Mouse (Mus musculus): ENCODE measurements around the gene Tymp. TPM values are rescaled to one million over a fixed set of nuclear protein-coding genes. Genes with fewer than 3 reads are reported as not detected.

Tymp gene
- polyA plus RNA-seq, 1 experiment from 2014 or later: 1.6 TPM

DNA sequence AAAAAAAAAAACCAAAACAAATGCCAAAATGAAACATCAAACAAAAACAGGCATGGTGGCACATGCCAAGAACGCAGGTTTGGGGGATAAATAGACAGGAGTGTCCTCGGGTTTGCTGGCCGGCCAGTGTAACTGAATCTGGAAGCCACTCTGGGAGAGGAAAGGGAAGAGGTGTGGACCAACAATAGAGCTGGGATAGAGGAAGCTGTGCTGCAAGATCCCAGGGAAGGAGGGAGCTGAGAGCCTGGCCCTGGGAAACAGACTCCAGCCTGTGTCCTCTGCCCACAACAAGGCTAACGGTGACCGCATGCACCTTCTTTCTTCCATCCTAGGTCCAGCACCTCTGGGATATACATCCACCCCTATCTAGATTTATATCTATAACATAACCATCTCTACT lies 26.4 kb downstream of the Tymp start:
- no peaks in the 10 kb centered on the region for H3K27me3 ChIP-seq (ENCODE audit: control insufficient read depth, insufficient read depth, low read length)
- H3K9me3 ChIP-seq (ENCODE audit: control insufficient read depth, low read length): no peaks in the 10 kb centered on the region
- H3K36me3 ChIP-seq (ENCODE audit: control insufficient read depth, insufficient read depth, low read length): peaks cover 49% of the 10 kb centered on the region
- no peak overlapping the region for H3K9ac ChIP-seq (ENCODE audit: low read length)
- no peak overlapping the region for H3K4me3 ChIP-seq (ENCODE audit: control insufficient read depth in 1 of 2, insufficient read depth in 1 of 2, low read depth in 1 of 2, low read length in 2 of 2)
- 74% methylated on average over 5 of the region's 5 CpGs for WGBS
- no peak overlapping the region for H3K4me2 ChIP-seq (ENCODE audit: low read length)
- no peak for ATAC-seq (ENCODE audit: insufficient number of reproducible peaks, insufficient read depth, low FRiP score, low read depth)
- H3K27ac ChIP-seq (replicated peaks in 1 of 2; ENCODE audit: control insufficient read depth in 1 of 2, insufficient read depth in 1 of 2, low read depth in 2 of 2, low read length in 2 of 2): peak overlapping the region in 1 of 2 experiments; percentile 30; a peak in 2 of 4 replicates
- peaks cover 7 to 14% of the 10 kb centered on the region in 2 experiments for H3K4me1 ChIP-seq (ENCODE audit: control insufficient read depth in 2 of 2, insufficient read depth in 2 of 2, low read length in 2 of 2)

DNA sequence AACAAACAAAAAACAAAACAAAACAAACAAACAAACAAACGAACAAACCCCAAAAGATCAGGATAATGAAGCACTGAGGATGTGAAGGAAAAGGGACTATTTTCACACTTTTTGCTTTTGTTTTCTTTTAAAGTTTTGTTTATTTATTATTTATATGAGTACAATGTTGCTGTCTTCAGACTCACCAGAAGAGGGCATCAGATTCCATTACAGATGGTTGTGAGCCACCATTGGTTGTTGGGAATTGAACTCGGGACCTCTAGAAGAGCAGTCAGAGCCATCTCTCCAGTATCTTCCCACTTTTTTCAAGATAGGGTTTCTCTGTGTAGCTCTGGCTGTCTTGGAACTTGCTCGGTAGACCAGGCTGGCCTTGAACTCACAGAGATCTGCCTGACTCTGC lies 33.5 kb downstream of the Tymp start:
- WGBS: 83% methylated on average over 3 of the region's 3 CpGs
- H3K36me3 ChIP-seq (ENCODE audit: control insufficient read depth, insufficient read depth, low read length): no peaks in the 10 kb centered on the region
- no peak for ATAC-seq (ENCODE audit: insufficient number of reproducible peaks, insufficient read depth, low FRiP score, low read depth)

DNA sequence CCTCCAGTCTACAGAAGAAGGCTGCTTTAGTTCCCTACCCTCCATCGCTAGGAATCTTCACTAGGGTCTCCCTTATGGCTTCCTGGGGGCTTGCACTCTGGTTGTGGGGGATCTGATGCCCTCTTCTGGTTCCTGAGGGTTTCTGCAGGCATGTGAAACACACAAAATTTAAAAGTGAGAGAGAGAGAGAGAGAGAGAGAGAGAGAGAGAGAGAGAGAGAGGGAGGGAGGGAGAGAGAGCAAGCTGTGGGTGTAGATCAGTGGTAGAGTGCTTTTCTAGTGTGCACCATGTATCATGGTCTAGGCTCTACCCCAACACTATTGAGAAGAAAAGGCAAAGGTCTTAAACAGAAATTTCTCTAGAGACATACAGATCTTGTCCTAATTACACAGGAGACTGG lies 35.2 kb downstream of the Tymp start:
- no peaks in the 10 kb centered on the region for H3K27me3 ChIP-seq (ENCODE audit: control insufficient read depth, insufficient read depth, low read length)
- no peak overlapping the region for H3K4me3 ChIP-seq (ENCODE audit: control insufficient read depth in 1 of 2, insufficient read depth in 1 of 2, low read depth in 1 of 2, low read length in 2 of 2)
- no peak overlapping the region for H3K9ac ChIP-seq (ENCODE audit: low read length)
- H3K4me1 ChIP-seq (ENCODE audit: control insufficient read depth in 2 of 2, insufficient read depth in 2 of 2, low read length in 2 of 2): no peaks in the 10 kb centered on the region
- no peak for ATAC-seq (ENCODE audit: insufficient number of reproducible peaks, insufficient read depth, low FRiP score, low read depth)
- no peaks in the 10 kb centered on the region for H3K9me3 ChIP-seq (ENCODE audit: control insufficient read depth, low read length)
- H3K4me2 ChIP-seq (ENCODE audit: low read length): no peak overlapping the region
- no peaks in the 10 kb centered on the region for H3K36me3 ChIP-seq (ENCODE audit: control insufficient read depth, insufficient read depth, low read length)
- no peak overlapping the region for H3K27ac ChIP-seq (replicated peaks in 1 of 2; ENCODE audit: control insufficient read depth in 1 of 2, insufficient read depth in 1 of 2, low read depth in 2 of 2, low read length in 2 of 2)
- 47% methylated on average over 1 of the region's 1 CpGs for WGBS

More for the DNA sequence above, 33.5 kb downstream of the Tymp start:
- Histone ChIP-seq H3K4me2 (ENCODE audit: low read length) (no peak overlapping the region), H3K9me3 (ENCODE audit: control insufficient read depth, low read length) (no peaks in the 10 kb centered on the region), H3K4me1 (ENCODE audit: control insufficient read depth in 2 of 2, insufficient read depth in 2 of 2, low read length in 2 of 2) (no peaks in the 10 kb centered on the region), H3K4me3 (ENCODE audit: control insufficient read depth in 1 of 2, insufficient read depth in 1 of 2, low read depth in 1 of 2, low read length in 2 of 2) (no peak overlapping the region), H3K27ac (replicated peaks in 1 of 2; ENCODE audit: control insufficient read depth in 1 of 2, insufficient read depth in 1 of 2, low read depth in 2 of 2, low read length in 2 of 2) (no peak overlapping the region), H3K9ac (ENCODE audit: low read length) (no peak overlapping the region), H3K27me3 (ENCODE audit: control insufficient read depth, insufficient read depth, low read length) (no peaks in the 10 kb centered on the region)

DNA sequence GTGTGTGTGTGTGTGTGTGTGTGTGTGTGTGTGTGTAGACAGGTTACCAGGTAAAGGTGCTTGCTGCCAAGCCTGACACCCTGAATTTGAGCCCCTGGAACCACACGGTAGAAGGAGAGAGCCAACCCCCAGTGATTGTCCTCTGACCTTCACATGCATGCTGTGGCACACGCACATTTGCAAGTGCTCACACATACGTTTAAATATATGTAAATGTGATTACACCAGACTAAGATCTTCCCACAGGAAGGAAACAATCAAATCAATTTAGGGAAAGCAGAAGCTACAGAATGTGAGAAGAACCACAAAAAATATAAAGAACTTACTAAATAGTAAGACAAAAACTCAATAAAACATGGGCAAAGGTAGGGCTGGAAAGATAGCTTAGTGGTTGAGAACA lies 36.7 kb downstream of the Tymp start:
- WGBS: 77% methylated on average over 3 of the region's 3 CpGs
- Histone ChIP-seq H3K9ac (ENCODE audit: low read length) (no peak overlapping the region), H3K9me3 (ENCODE audit: control insufficient read depth, low read length) (no peaks in the 10 kb centered on the region), H3K27ac (replicated peaks in 1 of 2; ENCODE audit: control insufficient read depth in 1 of 2, insufficient read depth in 1 of 2, low read depth in 2 of 2, low read length in 2 of 2) (no peak overlapping the region), H3K4me1 (ENCODE audit: control insufficient read depth in 2 of 2, insufficient read depth in 2 of 2, low read length in 2 of 2) (no peaks in the 10 kb centered on the region), H3K27me3 (ENCODE audit: control insufficient read depth, insufficient read depth, low read length) (no peaks in the 10 kb centered on the region), H3K4me2 (ENCODE audit: low read length) (no peak overlapping the region), H3K36me3 (ENCODE audit: control insufficient read depth, insufficient read depth, low read length) (no peaks in the 10 kb centered on the region), H3K4me3 (ENCODE audit: control insufficient read depth in 1 of 2, insufficient read depth in 1 of 2, low read depth in 1 of 2, low read length in 2 of 2) (no peak overlapping the region)
- ATAC-seq (ENCODE audit: insufficient number of reproducible peaks, insufficient read depth, low FRiP score, low read depth): no peak

DNA sequence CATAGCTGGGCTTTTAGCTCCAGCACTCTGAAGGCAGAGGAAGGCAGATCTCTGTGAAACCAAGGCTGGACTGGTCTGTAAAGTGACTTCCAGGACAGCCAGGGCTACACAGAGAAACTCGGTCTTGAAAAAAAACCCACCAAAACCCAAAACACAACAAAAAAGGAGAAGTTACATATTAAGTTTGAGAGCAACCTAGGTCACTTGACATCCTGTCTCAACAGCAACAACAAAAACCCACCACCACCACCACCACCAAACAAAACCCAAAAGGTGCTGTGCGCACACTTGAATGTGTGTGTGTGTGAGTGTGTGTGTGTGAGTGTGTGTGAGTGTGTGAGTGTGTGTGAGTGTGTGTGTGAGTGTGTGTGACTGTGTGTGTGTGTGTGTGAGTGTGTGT lies 37.1 kb downstream of the Tymp start:
- Histone ChIP-seq H3K9me3 (ENCODE audit: control insufficient read depth, low read length) (no peaks in the 10 kb centered on the region), H3K9ac (ENCODE audit: low read length) (no peak overlapping the region), H3K27me3 (ENCODE audit: control insufficient read depth, insufficient read depth, low read length) (no peaks in the 10 kb centered on the region), H3K4me3 (ENCODE audit: control insufficient read depth in 1 of 2, insufficient read depth in 1 of 2, low read depth in 1 of 2, low read length in 2 of 2) (no peak overlapping the region), H3K36me3 (ENCODE audit: control insufficient read depth, insufficient read depth, low read length) (no peaks in the 10 kb centered on the region), H3K27ac (replicated peaks in 1 of 2; ENCODE audit: control insufficient read depth in 1 of 2, insufficient read depth in 1 of 2, low read depth in 2 of 2, low read length in 2 of 2) (no peak overlapping the region), H3K4me2 (ENCODE audit: low read length) (no peak overlapping the region), H3K4me1 (ENCODE audit: control insufficient read depth in 2 of 2, insufficient read depth in 2 of 2, low read length in 2 of 2) (no peaks in the 10 kb centered on the region)
- ATAC-seq (ENCODE audit: insufficient number of reproducible peaks, insufficient read depth, low FRiP score, low read depth): no peak
- 96% methylated on average over 2 of the region's 2 CpGs for WGBS

DNA sequence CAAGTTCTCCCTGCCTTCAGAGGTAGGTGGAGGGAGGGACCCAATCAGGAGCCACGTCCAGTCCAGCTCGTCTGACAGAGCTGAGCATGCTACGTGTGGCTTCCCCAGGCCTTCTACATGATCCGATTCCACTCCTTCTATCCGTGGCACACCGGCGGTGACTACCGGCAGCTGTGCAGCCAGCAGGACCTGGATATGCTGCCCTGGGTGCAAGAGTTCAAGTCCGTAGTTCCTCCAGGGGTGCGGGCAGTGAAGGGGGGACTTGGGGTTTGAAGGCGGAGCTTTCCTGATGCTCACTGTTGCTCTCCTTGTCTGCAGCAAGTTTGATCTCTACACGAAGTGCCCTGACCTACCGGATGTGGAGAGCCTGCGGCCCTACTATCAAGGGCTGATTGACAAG lies 40.4 kb downstream of the Tymp start:
- WGBS: 77% methylated on average over 14 of the region's 14 CpGs
- Histone ChIP-seq H3K27me3 (ENCODE audit: control insufficient read depth, insufficient read depth, low read length) (no peaks in the 10 kb centered on the region), H3K9ac (ENCODE audit: low read length) (no peak overlapping the region), H3K36me3 (ENCODE audit: control insufficient read depth, insufficient read depth, low read length) (no peaks in the 10 kb centered on the region), H3K4me3 (ENCODE audit: control insufficient read depth in 1 of 2, insufficient read depth in 1 of 2, low read depth in 1 of 2, low read length in 2 of 2) (no peak overlapping the region), H3K9me3 (ENCODE audit: control insufficient read depth, low read length) (no peaks in the 10 kb centered on the region), H3K4me2 (ENCODE audit: low read length) (no peak overlapping the region), H3K27ac (replicated peaks in 1 of 2; ENCODE audit: control insufficient read depth in 1 of 2, insufficient read depth in 1 of 2, low read depth in 2 of 2, low read length in 2 of 2) (no peak overlapping the region), H3K4me1 (ENCODE audit: control insufficient read depth in 2 of 2, insufficient read depth in 2 of 2, low read length in 2 of 2) (no peaks in the 10 kb centered on the region)
- ATAC-seq (ENCODE audit: insufficient number of reproducible peaks, insufficient read depth, low FRiP score, low read depth): no peak

DNA sequence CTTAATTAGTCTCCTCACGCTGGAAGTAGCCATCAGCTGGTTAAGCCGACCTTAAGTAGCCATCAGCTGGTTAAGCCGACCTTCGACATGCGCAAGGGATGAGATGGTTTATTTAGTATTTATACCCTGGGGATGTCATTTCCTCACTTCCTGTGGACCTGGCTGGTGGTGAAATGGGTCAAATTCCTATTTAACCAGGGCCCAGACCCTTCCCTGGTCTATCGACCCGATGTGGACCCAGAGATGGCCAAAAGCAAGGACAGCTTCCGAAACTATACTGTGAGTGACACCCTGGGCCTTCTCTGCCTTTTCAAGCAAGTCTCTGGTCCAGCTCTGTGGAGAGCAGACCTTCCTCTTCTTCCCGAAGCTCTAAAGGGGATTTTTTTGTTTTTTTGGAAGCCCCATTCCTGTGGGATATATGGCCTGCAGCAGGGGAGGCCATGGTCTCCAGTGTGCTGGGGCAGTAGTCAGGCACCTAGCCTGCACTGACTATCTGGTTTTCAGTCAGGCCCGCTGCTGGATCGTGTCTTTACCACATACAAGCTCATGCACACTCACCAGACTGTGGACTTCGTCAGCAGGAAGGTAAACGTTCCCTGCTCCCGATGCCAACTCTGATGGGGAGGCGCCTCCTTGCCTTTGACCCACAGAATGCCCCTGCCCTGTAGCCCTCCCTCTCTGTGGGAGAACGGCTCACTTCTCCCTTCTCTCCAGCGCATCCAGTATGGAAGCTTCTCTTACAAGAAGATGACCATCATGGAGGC lies 41.9 kb downstream of the Tymp start:
- H3K27ac ChIP-seq (replicated peaks in 1 of 2; ENCODE audit: control insufficient read depth in 1 of 2, insufficient read depth in 1 of 2, low read depth in 2 of 2, low read length in 2 of 2): no peak overlapping the region
- H3K4me1 ChIP-seq (ENCODE audit: control insufficient read depth in 2 of 2, insufficient read depth in 2 of 2, low read length in 2 of 2): no peaks in the 10 kb centered on the region
- no peak overlapping the region for H3K9ac ChIP-seq (ENCODE audit: low read length)
- 78% methylated on average over 17 of the region's 17 CpGs for WGBS
- no peak overlapping the region for H3K4me3 ChIP-seq (ENCODE audit: control insufficient read depth in 1 of 2, insufficient read depth in 1 of 2, low read depth in 1 of 2, low read length in 2 of 2)
- H3K27me3 ChIP-seq (ENCODE audit: control insufficient read depth, insufficient read depth, low read length): no peaks in the 10 kb centered on the region
- H3K4me2 ChIP-seq (ENCODE audit: low read length): no peak overlapping the region
- no peaks in the 10 kb centered on the region for H3K36me3 ChIP-seq (ENCODE audit: control insufficient read depth, insufficient read depth, low read length)
- no peak for ATAC-seq (ENCODE audit: insufficient number of reproducible peaks, insufficient read depth, low FRiP score, low read depth)
- H3K9me3 ChIP-seq (ENCODE audit: control insufficient read depth, low read length): no peaks in the 10 kb centered on the region

DNA sequence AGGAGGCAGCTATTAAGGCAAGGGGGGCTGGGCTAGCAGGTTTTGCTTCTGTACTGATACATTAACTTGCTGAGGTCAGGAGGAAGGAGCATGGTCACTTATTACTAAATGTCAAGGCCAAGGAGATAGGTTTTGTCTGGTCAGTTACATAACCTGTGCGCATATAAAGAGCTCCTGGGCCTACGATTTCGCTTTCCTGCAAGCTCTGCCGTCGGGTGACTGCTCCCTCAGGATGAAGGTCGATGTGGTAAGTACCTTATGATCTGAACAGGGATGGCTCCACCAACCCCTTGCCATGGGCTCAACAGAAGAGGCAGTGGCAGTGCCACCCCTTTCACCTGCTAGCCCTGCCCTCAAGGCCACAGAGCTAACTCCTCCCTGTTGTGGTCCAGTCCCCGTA lies 42.6 kb downstream of the Tymp start, which contains the start of gene Miox:
Gene Miox (plus strand): TSS at position 128 of the 400 bp plus-strand sequence.
- no peak within 1 kb of the TSS for H3K27ac ChIP-seq (replicated peaks in 1 of 2; ENCODE audit: control insufficient read depth in 1 of 2, insufficient read depth in 1 of 2, low read depth in 2 of 2, low read length in 2 of 2)
- H3K36me3 ChIP-seq (ENCODE audit: control insufficient read depth, insufficient read depth, low read length): no peaks in the 10 kb centered on the region
- H3K4me1 ChIP-seq (ENCODE audit: control insufficient read depth in 2 of 2, insufficient read depth in 2 of 2, low read length in 2 of 2): no peaks in the 10 kb centered on the region
- H3K4me3 ChIP-seq (ENCODE audit: control insufficient read depth in 1 of 2, insufficient read depth in 1 of 2, low read depth in 1 of 2, low read length in 2 of 2): no peak within 1 kb of the TSS
- 83% methylated on average over 7 of the region's 7 CpGs for WGBS
- no peak within 1 kb of the TSS for H3K9ac ChIP-seq (ENCODE audit: low read length)
- ATAC-seq (ENCODE audit: insufficient number of reproducible peaks, insufficient read depth, low FRiP score, low read depth): no peak
- H3K27me3 ChIP-seq (ENCODE audit: control insufficient read depth, insufficient read depth, low read length): no peaks in the 10 kb centered on the region
- H3K4me2 ChIP-seq (ENCODE audit: low read length): no peak within 1 kb of the TSS
- H3K9me3 ChIP-seq (ENCODE audit: control insufficient read depth, low read length): no peaks in the 10 kb centered on the region
